In the genomic region with DNA sequence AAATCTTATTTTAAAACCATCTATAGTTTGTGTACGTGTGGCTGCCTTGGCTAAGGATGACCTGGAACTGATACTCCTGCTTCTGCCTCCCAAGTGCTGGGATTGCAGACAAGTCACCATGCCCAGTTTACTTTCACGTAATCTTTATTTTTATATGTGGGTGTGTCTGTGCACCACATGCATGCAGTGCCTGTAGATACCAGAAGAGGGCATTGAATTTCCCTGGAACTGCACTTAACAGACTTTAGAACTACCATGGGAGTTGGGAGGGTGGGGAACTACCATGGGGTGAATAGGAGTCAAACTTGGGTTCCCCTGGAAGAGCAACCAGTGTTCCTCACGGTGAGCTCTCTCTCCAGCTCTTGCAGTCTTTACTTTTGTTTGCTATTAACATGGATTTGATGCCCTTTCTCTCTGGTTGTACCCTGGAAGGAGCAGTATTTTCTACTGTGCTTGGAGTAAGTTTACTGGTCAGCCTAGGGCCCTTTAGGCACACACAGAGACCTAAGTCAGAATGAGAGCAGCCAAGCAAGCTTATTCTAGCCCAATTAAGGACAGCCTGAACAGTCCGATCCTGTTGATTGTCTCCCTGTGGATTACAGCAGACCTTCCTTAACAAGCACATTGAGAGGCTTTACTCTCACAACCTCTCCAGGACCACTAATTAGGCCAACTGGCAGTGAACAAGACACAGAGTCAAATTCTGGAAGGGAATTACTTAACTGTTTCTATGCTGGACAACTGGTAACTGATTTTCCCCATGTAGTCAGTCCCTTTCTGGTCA, we compare ENCODE assay signal across 14 mouse cellular contexts.
A peak's percentile ranks its signal among the peaks of the same experiment; 100 is the strongest.
DNase-seq lines count a peak whose midpoint lies in the region; ATAC-seq and TF ChIP-seq lines count a peak whose summit lies in the region.
"Had no signal": no experiment of that assay in that cellular context is flagged by ENCODE, and none has a peak within 500 bp of the region (broad histone marks: within the 10 kb centered on the region; RNA-seq: fewer than 3 reads in every experiment).

No protein-coding gene starts in this region.

- peak; percentile 12 for DNase-seq in hindbrain, postnatal 0 days (ENCODE audit: low spot score)
- DNase-seq in hindbrain, embryonic 10.5 days (ENCODE audit: low spot score), result no peak
- peak; percentile 25 for DNase-seq in testis, postnatal 14 days (ENCODE audit: low spot score)
- no peak for DNase-seq in testis, postnatal 10 days (ENCODE audit: low spot score)
- no peak for DNase-seq in stomach, postnatal 0 days (ENCODE audit: low spot score)
- DNase-seq in kidney, adult 9 months, result no peak
- DNase-seq: adrenal gland, adult 8-10 months; cerebellum, adult 2 months; gastrocnemius, postnatal 14 days; kidney, adult 11 months; layer of hippocampus, postnatal 36 days had no signal

- no peak for TF ChIP-seq EP300 in stomach, postnatal 0 days (optimal IDR thresholded peaks at IDR 0.05)

- no peaks in the 10 kb centered on the region for H3K4me1 ChIP-seq in hindbrain, postnatal 0 days (ENCODE audit: insufficient read depth, low read length)
- no peaks in the 10 kb centered on the region for H3K4me1 ChIP-seq in hindbrain, embryonic 10.5 days (replicated peaks)
- H3K4me1 ChIP-seq in embryonic facial prominence, embryonic 15.5 days, result no peaks in the 10 kb centered on the region
- H3K4me1 ChIP-seq in stomach, postnatal 0 days (replicated peaks; ENCODE audit: control insufficient read depth, insufficient read depth), result no peaks in the 10 kb centered on the region
- H3K4me1 ChIP-seq: neural tube, embryonic 12.5 days had no signal

- H3K27ac ChIP-seq in hindbrain, postnatal 0 days, result no peak overlapping the region
- no peak overlapping the region for H3K27ac ChIP-seq in hindbrain, embryonic 10.5 days
- H3K27ac ChIP-seq in embryonic facial prominence, embryonic 15.5 days (replicated peaks), result no peak overlapping the region
- H3K27ac ChIP-seq in stomach, postnatal 0 days (replicated peaks), result no peak overlapping the region
- H3K27ac ChIP-seq: neural tube, embryonic 12.5 days had no signal

- 83% methylated on average over 4 of the region's 4 CpGs for WGBS in hindbrain, postnatal 0 days
- 95% methylated on average over 4 of the region's 4 CpGs for WGBS in hindbrain, embryonic 10.5 days
- WGBS in embryonic facial prominence, embryonic 15.5 days, result 89% methylated on average over 4 of the region's 4 CpGs
- 94% methylated on average over 4 of the region's 4 CpGs for WGBS in stomach, postnatal 0 days

- no peak overlapping the region for H3K9ac ChIP-seq in hindbrain, postnatal 0 days (replicated peaks; ENCODE audit: low read length)
- H3K9ac ChIP-seq in embryonic facial prominence, embryonic 15.5 days, result no peak overlapping the region
- H3K9ac ChIP-seq in stomach, postnatal 0 days (ENCODE audit: low read length), result no peak overlapping the region
- H3K9ac ChIP-seq: neural tube, embryonic 12.5 days had no signal

- H3K27me3 ChIP-seq in hindbrain, postnatal 0 days (ENCODE audit: insufficient read depth, low read length), result no peaks in the 10 kb centered on the region
- no peaks in the 10 kb centered on the region for H3K27me3 ChIP-seq in hindbrain, embryonic 10.5 days (ENCODE audit: insufficient read depth, poor library complexity, severe bottlenecking)
- H3K27me3 ChIP-seq in embryonic facial prominence, embryonic 15.5 days, result no peaks in the 10 kb centered on the region
- H3K27me3 ChIP-seq in stomach, postnatal 0 days (ENCODE audit: control insufficient read depth, insufficient read depth, low read length), result no peaks in the 10 kb centered on the region
- H3K27me3 ChIP-seq: neural tube, embryonic 12.5 days had no signal

- ATAC-seq in hindbrain, postnatal 0 days, result no peak
- peak; percentile 63; the same call in 1 of the 2 replicates for ATAC-seq in embryonic facial prominence, embryonic 15.5 days (ENCODE audit: insufficient number of reproducible peaks, low FRiP score, low TSS enrichment, low read depth)
- no peak for ATAC-seq in stomach, postnatal 0 days (ENCODE audit: low FRiP score, low TSS enrichment)
- no peak for ATAC-seq in CD4-positive, CD25-positive, alpha-beta regulatory T cell, adult 4 months

- H3K4me3 ChIP-seq in hindbrain, postnatal 0 days (ENCODE audit: low read length), result no peak overlapping the region
- H3K4me3 ChIP-seq in hindbrain, embryonic 10.5 days, result no peak overlapping the region
- no peak overlapping the region for H3K4me3 ChIP-seq in embryonic facial prominence, embryonic 15.5 days (replicated peaks)
- H3K4me3 ChIP-seq in stomach, postnatal 0 days (ENCODE audit: low read depth, low read length), result no peak overlapping the region
- H3K4me3 ChIP-seq: neural tube, embryonic 12.5 days had no signal

- H3K36me3 ChIP-seq in hindbrain, postnatal 0 days (ENCODE audit: insufficient read depth, low read length), result peaks cover 27% of the 10 kb centered on the region
- H3K36me3 ChIP-seq in hindbrain, embryonic 10.5 days, result peaks cover 88% of the 10 kb centered on the region
- H3K36me3 ChIP-seq in embryonic facial prominence, embryonic 15.5 days, result peaks cover 62% of the 10 kb centered on the region
- H3K36me3 ChIP-seq in stomach, postnatal 0 days (ENCODE audit: control insufficient read depth, insufficient read depth, low read length), result peaks cover 17% of the 10 kb centered on the region

- H3K4me2 ChIP-seq in hindbrain, postnatal 0 days (ENCODE audit: low read depth, low read length), result no peak overlapping the region
- H3K4me2 ChIP-seq in embryonic facial prominence, embryonic 15.5 days (replicated peaks), result no peak overlapping the region
- no peak overlapping the region for H3K4me2 ChIP-seq in stomach, postnatal 0 days (replicated peaks; ENCODE audit: low read depth)
- H3K4me2 ChIP-seq: neural tube, embryonic 12.5 days had no signal

- H3K9me3 ChIP-seq in hindbrain, postnatal 0 days (ENCODE audit: low read length), result no peaks in the 10 kb centered on the region
- no peaks in the 10 kb centered on the region for H3K9me3 ChIP-seq in hindbrain, embryonic 10.5 days
- no peaks in the 10 kb centered on the region for H3K9me3 ChIP-seq in embryonic facial prominence, embryonic 15.5 days (replicated peaks)
- no peaks in the 10 kb centered on the region for H3K9me3 ChIP-seq in stomach, postnatal 0 days (ENCODE audit: control insufficient read depth, low read length)
- H3K9me3 ChIP-seq: neural tube, embryonic 12.5 days had no signal

- peak; percentile 27; the same call in 1 of the 2 replicates for TF ChIP-seq CTCF in hindbrain, postnatal 0 days (IDR thresholded peaks at IDR 0.05; ENCODE audit: low read depth)
- peak; percentile 36 for TF ChIP-seq CTCF in stomach, postnatal 0 days (IDR thresholded peaks at IDR 0.05; ENCODE audit: low read depth)

Comparison
In these comparisons a context has a peak if more than half of its experiments do, and no peak if none do; other contexts are left out.
1. DNase-seq: peak in hindbrain, postnatal 0 days (single experiment) and testis, postnatal 14 days (single experiment); none in hindbrain, embryonic 10.5 days (single experiment), testis, postnatal 10 days (single experiment), stomach, postnatal 0 days (single experiment) and kidney, adult 9 months (single experiment).